Mouse (Mus musculus) right cerebral cortex, adult 2 months (tissue): Measurements from ENCODE around the gene Rcc2.

Experiments
- DNase-seq, 2 experiments: peaks; one replicate each; pipeline ENCODE4 v3.0.0; 2021 to 2022; ENCODE audit warnings: low spot score in 2 of 2

Rcc2 gene

DNA sequence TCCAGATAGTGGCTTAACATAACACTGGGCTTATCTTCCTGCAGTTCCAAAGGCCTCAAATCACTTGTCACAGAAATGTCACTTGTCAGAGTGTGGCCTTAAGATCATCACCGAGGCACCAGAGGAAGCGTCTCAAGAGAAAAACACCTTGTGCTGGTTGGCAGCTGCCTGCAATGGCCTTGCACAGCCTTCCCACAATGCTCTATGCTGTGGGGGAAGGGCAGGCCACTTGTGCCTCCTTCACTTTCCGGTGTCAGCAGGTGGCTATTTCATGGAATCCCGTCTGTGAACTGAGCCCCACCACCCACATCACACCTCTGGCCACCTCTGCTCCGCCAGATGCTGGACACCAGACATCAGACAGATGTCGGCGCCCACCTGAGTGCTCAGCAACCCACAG is 53.0 kb downstream of the Rcc2 start:
- no peak for DNase-seq

DNA sequence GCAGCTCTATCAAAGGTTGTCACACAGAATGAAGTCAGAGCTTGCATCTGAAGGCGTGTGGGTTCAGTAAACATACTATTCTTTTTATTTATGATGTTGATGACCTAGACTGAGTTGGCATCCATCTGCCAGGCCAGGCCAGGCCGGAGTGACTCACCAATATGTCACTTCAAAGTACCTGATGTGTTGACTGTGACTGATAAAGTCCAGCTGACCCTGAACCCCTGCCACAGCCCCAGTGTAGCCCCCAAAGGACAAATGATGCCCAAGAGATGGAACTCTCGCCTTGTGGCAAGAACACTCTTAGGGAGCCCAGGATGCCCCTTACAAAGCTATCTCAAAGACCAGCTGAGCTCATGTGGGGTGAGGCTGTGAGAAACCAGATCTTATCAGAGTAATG is 55.5 kb downstream of the Rcc2 start:
- no peak for DNase-seq

DNA sequence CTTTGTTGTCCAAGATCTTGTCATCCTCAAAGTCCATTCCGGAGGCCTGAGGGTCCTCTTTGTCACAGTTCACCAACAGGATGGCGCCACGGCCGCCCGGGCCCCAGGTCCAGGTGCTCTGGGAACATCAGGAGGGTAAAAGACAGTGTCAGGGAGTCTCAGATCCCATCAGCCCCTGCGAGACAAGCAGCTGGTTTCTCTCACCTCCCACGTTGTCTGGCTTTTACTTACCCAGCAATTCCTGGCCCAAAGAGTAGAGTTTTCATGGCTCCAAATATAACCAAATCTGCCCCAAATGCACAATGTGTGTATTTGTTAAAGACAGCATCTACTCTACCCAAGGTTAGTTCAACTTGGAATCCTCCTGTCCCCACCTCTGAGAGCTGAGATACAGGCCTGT is 61.3 kb downstream of the Rcc2 start:
- DNase-seq, result no peak

DNA sequence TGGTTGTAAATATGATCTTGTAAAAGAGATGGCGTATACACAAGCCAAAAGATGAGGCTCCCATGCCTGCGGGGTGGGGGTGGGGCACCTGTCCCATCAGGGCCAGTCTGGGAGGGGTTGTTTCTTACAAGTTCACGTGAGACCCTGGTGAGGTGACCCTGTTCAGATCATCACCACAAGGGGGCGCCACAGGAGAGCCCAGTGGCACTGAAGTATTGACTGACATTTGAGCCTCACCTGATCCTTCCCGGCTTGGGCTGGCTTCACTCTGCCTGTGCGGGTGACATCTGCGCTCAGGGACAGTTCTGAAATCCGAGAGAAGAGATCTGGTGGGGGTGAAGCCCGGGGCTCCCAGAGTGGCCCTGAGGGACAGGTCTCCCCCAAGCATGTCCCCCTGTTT is 62.8 kb downstream of the Rcc2 start:
- no peak for DNase-seq

DNA sequence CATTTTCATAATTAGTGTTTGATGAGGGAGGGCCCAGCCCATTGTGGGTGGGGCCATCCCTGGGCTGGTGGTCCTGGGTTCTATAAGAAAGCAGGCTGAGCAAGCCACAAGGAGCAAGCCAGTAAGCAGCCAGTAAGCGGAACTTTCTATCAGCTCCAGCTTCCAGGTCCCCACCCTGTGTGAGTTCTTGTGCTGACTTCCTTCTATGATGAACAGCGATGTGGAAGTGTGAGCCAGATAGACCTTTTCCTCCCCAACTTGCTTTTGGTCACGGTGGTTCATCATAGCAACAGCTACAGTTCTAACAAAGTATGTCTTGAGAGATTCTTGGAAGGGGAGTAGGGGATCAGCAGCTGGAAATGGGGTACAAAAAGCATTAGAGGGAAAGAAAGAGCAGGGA is 65.6 kb downstream of the Rcc2 start:
- no peak for DNase-seq

DNA sequence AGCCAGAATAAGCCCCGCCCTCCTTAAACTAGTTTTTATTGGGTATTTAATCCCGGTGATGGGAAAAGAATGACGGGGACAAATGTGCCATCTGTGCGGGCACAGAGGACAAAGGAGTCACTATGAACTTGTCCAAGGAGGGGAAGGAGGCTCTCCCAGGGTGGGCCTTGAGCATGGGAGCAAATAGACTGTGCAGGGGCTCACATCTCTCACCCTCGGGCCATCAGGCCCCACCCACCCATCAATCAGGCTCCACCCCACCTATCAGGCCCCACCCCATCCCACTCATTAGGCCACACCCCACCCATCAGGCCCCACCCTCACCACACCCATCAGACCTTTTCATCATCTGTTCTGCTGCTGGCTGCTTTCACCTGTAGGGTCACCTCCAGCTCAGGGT is 68.6 kb downstream of the Rcc2 start:
- no peak for DNase-seq

DNA sequence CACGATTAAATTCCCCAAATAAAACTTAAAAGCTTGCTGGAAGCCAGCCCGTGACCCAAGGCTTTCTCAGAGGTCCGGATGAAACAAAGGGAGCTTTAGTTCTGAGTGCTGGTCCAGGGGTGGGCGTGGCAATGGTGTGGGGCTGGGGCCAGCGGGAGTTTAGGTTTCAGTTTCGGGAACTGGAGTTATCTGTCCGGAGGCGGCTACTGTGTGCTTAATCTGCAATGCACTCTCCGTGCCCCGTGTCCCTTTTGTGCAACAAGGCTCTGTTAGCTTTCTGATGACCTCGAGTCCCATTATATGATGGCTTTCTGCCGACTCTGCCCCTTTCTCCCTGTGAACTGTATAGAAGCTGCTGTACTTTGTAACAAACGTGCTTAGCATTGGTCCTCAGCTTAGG is 70.1 kb downstream of the Rcc2 start:
- no peak for DNase-seq

DNA sequence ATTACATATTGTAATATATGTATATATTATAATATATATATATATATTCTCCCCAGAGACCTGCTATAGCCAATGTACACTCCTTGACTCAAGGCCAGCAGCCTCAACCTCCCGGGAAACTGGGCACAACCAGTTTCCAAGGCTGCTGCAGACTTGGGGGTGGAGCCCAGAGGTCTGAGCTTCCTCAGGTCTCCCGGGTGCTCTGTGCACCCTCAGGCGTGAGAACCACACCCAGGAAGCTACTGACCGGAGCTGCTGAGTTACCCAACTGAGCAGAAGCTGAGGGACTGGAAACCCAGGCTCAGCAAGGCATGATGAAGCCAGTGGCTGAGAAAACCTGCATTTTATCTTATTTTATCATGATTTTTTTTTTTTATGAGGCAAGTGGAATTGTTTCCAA is 70.8 kb downstream of the Rcc2 start:
- DNase-seq, result no peak
